Mouse (Mus musculus): ENCODE data around the gene Prr30.
"Not testable (repeated sequence)": the region's sequence is repeated elsewhere in the genome, so short reads cannot be mapped to it uniquely, and the experiment has no call there.

Prr30 gene

DNA sequence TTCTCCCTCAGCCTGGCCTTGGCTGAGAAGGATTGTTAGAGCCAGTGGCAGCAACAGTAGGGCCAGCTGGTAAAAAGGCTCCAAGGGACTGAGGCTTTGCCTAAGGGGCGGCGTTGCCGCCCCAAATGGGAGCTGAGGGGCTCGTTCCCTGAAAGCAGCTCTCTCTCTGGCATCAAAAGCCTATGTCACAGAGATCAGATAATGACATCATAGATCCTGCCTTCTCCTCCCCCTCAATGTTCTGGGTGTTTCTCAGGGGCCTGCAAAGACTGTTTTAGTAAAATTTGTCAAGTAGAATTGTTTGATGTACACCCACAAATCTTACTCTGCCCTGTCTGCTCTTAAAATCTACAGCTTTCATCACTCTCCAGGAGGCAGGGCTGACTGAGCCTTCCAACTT, at the start of gene Prr30:
TSS of gene Prr30 (minus strand) at position 101 of the 400 bp plus-strand sequence.
- DNase-seq (ENCODE audit: low read depth, low spot score): no peak

DNA sequence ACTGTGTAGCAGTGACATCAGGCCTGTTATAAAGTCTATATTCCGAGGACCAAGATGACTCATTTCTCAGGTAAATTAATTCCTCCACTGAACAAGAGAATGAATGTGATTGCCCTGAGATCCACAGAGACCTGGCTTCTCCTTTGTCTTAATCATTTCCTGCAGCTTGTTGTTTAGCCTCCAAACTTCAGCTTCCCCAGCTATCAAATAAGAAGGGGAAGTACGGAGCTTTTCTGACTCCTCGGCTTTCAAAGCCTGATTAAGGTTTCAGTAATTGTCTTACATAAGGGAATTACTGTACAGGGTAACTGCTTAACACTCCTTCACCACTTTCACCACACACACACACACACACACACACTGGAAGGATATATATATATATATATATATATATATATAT, 46.7 kb upstream of the Prr30 start:
- DNase-seq (ENCODE audit: low read depth, low spot score): no peak

DNA sequence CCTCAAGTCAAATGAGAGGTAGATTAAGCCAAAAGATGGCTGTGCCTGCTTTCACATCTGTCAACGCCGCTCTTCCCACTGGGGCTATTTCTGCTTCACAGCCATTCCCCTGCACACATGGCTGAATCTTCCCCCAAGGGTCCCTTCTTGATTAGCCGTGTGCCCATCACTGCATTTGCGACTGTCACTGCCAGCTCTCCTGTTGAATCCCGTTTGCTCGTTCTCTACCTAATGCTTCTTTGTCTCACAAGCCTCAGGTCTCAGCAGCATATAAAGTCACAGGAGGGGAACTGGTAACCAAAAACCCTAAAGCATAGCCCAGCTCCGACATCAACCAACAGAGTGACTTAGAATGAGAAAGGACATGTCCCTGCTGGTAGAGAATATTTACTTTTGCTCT, 45.6 kb upstream of the Prr30 start:
- no peak for DNase-seq (ENCODE audit: low read depth, low spot score)

DNA sequence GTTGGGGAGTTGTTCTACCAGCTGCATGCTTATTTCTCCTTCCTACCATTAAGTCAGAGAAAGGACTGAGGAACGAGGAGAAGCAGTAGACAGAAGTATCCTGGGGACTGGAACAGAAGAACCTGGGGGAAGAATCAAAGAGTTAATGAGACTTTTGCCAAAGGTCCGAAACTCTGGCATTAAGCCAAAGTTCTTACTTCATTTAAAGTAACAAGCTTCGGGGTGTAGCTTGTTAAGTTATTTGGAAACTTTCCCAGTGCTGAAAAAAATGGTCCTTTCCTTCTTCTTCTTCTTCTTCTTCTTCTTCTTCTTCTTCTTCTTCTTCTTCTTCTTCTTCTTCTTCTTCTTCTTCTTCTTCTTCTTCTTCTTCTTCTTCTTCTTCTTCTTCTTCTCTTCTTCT, 44.3 kb upstream of the Prr30 start:
- not testable (repeated sequence) for DNase-seq (ENCODE audit: low read depth, low spot score)

DNA sequence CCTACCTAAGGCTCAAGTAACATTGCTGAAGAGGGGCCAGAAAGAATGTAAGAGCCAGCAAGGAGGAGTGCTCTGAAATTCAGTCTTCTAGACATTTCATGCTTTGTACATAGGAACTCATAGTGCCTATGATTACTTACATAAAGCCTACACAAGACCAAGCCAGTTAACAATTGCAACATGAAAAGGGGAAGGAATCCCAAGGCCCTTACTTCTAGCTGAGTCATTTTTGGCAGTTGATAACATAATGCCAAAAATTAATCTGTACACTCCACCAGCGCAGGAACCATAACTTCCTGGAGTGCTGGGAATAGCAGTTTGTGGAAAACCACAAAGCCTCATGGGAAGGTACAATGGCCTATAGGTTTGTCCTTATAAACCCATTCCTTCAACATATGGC, 37.8 kb upstream of the Prr30 start:
- no peak for DNase-seq (ENCODE audit: low read depth, low spot score)

DNA sequence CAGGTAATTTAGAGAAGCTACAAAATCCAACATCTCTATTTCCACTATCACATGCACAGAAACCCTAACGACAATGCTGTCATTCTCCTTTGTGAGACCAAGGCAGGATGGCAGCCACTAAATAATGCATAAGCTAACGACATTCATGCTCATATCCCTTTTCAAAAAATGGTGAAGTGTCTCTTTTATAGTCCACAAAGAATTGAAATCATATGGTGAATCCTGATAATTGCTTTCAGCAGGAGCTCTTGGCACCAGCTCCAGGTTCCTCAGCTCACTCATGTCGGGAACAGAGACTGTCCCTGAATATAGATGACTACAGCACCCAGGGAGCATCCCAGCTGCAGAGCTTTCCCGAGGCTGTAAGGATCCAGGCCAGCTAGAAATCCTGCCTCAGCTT, 28.9 kb upstream of the Prr30 start:
- no peak for DNase-seq (ENCODE audit: low read depth, low spot score)

DNA sequence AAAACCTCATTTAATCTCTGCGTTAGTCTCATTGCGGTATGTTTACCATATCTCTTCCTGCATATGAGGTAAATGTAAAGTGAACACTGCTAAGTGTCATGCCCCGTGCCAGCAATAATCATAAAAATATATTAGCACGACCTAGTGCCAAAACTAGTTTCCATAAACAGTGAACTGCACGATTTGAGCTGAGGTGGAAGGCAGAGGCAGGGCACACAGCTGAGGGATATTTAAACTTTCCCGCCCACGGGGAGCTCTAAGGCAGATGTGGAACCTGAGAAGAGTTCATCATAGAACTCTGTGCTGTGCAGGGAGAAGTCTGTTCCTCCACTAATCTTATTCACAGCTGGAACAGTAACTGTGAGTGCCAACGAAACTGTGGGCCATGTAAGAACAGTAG, 22.2 kb upstream of the Prr30 start:
- DNase-seq (ENCODE audit: low read depth, low spot score): no peak

DNA sequence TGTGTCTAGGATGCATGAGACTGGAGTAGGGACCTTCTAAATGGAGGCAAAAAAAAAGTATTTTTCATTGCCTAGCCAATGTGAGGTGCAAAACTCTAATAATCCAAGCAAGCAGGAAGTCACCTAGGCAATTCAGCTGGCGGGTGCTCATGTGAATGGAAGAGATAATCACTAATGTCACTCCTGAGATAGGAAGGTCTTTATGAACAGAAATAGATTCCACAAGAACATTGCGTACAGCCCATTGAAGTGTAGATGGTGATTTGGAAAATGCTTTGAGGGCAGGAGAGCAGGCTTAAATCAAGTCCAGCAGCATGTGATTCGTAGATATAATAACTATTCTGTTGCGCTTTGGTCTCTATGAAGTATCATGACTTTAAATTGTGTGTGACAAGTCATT, 27.9 kb downstream of the Prr30 start:
- no peak for DNase-seq (ENCODE audit: low read depth, low spot score)
